Mouse (Mus musculus) ovary, postnatal 14 days (tissue): ENCODE measurements at regions not wholly inside any gene's neighbourhood (a gene's known extent, or its start where the extent isn't known, plus 50 kb on each side); places are given as distances from the start of the nearest gene placed in this dataset.
"Not testable (repeated sequence)": the region's sequence is repeated elsewhere in the genome, so short reads cannot be mapped to it uniquely, and the experiment has no call there.

Experiments
- DNase-seq: peaks from one replicate; pipeline ENCODE4 v3.0.0; 2022; ENCODE audit warnings: low spot score

DNA sequence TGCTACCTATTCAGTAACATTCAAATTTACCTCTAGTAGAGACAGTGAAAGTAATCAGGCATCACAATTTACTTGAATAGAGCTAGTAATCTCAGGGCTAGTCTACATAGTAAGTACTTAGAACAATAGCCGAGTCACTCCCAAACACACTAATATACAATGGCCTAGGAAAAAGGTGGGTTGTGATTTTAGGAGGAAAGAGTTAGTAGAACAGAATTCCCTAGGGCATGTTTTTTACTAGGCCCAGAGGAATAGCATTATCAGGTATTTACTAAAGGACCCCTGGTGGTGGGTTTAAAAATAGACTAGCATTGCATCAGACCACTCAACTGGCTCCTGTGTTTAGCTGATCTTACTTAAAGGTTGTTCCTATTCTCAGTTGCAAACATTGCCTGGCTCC is 535.8 kb downstream of the Mat2b start:
- not testable (repeated sequence) for DNase-seq

DNA sequence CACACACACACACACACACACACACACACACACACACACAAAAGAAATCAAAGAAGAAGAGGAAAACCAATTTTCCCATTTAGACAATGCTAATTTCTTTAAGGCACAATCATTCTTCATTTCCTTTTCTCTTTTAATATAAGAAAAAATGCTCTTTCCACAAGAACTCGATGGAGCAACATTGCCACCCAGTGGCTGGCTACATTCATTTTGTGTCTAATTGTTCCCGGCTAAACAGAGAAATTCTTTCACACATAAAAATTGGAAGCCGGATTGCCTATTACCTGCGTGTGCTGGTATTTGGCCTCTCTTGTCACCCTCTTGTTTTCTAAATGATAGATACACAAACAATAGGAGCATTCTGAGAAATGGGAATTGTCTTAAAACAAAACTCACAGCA is 545.7 kb downstream of the Mat2b start:
- peak; percentile 33 for DNase-seq

DNA sequence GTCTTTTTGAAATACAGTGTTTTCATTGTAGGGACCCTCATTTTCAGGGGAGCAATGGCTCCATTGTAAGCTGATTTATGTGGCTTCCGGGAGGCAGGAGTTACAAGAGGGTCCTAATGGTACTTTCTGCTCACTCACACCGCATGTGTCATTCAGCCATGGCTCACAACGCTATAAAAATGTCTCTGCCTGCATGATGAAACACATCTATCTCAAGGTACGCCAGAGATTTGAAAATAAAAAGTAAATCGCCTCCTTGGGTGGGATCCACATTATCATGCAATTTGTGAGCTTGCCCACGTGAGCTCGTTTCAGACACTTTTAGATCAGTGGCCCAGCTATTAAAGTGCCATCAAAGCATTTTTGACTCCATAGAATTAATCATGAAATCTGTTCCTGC is 557.2 kb downstream of the Mat2b start:
- DNase-seq: no peak

DNA sequence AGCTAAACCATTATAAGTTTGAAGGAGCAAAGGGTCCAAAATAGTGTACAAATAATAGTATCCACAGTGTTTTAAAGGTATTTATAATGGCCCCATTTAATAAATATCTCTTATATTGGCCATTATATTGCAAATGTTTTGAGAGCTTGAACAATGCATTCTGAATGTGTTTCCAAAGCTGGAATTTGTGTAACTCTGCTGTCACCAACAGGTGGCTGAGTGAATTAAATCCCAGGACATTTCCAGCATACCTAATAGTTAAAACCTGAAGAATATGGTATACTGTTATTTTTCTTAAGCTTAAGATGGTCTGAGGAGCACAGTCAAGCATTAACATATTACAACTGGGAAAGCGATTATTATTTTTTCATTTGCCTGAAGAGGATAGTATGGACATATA is 592.4 kb downstream of the Mat2b start:
- no peak for DNase-seq

DNA sequence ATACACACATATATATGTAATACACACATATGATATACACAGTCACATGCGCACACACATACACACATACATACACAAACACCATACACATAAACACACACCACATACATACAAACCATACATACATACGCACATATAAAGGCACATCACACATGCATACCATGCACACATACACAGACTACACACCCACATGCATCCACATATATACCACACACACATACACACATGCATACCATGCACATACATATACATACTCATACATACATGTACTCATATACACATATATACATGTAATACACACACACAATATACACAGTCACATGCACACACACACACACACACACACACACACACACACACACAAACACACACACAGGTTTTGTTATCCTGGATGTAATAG is 620.7 kb downstream of the Mat2b start:
- no peak for DNase-seq

DNA sequence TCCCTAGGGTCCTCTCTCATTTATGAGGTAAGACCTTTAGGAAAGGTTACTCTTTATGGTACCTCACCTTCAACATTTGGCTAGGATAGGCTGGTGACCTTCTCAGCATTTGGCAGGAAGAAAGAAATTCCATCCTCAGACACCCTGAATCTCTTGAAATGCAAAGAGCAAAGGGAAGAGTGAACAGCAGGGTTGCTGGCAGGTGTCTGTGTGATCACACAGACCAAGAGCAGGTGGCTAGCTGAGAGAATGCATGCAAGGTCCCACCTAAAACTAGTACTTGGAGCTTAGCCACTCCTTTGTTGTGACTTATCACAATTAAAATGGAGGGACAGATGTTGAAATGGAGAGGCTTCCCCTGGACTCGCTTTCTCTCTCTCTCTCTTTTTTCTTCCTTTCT is 644.5 kb downstream of the Mat2b start:
- no peak for DNase-seq

DNA sequence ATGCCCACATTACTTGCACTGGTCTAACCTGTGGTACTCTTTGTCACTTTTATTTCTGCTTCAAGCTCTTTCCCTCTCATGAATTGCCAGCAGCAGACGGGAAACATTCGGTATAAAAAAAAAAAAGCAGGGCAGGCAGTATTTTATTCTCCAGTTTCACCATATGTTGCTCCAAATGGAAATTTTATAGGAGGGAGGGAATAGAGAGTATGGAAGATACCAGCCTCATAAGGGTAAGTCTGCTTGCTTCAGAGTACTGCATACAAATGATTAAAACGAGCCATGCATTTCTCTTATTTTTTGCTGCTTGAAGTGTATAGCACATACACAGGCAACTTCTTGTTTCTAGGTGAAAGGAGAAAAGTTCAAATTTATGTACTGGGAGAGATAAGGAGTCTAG is 667.5 kb downstream of the Mat2b start:
- DNase-seq: no peak

DNA sequence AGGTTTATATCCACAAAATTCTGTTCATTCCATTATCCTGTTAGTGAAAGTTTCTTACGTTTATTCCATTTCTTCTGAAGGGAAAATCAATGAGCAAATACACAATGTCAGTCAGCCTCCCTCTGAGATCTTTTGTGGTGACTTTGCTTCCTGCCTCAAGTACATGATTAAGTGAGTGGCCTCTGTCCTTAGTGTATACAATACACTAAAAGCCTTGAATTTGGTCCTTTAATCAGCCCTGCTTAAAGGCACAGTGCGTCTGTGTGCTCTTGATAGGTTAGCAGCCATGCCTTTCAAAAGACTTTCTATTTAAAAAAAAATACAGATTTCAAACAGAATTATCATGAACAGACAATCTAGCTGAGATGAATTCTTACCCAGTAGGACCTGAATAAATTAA is 695.5 kb downstream of the Mat2b start:
- no peak for DNase-seq

DNA sequence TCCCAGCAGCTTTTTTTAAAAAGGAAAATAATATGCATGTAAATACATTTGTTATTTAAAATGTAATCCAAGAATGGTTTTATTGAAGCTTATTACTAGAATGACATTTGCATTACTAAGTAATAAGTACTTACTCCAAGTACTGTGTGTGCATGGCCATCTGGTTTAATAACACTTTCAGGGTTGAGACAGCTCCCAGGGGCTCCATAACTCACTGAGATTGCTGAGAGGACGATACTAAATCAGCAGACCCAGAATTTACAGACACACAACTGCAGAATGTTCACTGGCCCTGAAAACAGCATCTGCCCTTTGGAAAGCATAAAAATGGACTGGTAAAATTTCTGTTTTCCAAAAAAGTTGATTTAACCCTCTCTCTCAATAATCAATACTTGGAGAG is 696.4 kb downstream of the Mat2b start:
- no peak for DNase-seq

DNA sequence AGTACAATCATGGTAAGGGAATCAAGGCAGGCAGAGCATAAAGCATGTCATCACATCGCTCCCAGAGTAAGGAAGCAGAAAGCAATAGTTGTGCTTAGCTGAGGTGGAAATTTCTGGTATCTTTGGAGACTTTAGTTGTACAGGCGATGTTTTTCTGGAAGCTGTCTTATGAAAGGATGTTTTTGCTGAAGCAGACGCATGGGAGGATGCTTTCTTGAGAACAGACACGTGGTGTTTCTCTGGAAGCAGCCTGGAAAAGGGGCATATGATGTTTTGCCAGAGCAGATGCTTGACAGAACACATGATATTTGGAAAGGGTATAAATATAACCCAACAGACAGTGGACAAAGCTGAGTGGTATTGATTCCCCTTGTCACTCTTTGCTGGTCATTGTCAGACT is 722.4 kb downstream of the Mat2b start:
- DNase-seq: no peak

DNA sequence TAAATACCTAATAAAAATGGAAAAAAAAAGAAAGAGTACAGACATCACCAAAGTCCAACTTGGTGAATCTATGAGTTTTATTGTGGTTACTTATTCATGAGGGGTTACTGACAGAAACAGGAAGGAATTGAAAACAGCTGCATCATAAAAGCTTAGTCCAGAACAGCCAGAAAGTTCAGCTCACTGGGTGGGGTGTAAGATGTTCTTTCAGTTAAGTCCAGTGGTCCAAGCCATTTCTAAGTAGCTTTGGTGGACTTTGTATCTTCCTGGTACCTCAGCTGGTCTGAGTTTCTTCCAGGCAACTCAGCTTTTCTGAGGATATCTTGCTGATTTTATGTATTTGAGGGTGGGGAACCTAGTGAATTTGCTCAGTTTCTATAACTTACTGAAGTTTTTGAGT is 731.3 kb downstream of the Mat2b start:
- no peak for DNase-seq

DNA sequence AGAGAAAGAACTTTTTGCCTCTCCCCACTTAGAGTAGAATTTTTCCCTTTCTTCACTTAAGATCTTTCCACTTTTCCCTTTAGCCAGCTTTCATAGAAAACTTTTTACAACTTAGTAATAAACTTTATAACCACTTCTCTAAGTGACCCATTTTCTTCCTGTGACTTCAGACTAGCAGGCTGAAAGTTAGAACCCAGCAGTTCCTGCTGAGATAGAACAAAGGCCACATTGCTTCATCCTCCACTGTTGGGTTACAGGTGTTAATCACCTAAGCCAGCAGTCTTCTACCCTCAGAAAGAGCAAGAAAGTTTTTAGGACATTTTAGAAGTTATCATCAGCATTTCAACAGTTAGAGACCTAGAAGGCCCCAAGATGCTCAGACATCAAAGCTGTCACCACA is 740.6 kb downstream of the Mat2b start:
- no peak for DNase-seq

DNA sequence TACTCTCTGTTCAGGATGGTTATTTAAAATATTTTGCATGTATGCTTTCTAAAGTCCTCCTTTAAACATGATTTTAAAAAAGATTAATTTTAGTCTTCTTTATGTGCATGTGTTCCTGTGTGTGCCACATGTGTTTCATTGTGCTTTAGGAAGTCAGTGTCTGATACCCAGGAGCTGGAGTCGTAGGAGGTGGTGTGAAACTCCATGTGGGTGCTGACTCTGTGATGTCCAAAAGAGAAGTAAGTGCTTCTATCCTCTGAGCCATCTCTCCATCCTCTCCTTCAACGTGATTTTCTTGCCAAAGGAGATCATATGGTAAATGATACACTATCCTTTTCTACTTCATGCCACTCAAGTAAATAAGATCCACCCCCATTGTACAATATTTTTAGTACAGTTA is 750.8 kb downstream of the Mat2b start:
- no peak for DNase-seq

DNA sequence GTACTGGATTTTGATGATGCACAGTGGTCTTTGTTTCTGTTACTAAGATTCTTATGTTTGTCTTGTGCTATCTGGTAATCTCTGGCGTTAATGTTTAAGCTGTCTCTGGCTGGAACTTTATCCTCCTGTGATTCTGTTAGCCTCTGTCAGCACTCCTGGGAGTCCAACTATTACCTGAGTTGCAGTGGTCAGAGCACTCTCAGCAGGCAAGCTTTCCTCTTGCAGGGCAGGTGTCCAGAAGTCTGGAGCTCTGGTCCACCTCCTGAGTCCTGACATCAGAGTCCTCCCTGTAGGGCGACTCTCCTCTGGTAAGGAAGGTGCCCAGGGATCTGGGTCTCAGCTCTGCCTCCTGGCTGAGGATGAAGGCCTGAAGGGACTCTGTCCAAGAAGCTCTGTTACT is 760.8 kb downstream of the Mat2b start:
- DNase-seq: no peak

DNA sequence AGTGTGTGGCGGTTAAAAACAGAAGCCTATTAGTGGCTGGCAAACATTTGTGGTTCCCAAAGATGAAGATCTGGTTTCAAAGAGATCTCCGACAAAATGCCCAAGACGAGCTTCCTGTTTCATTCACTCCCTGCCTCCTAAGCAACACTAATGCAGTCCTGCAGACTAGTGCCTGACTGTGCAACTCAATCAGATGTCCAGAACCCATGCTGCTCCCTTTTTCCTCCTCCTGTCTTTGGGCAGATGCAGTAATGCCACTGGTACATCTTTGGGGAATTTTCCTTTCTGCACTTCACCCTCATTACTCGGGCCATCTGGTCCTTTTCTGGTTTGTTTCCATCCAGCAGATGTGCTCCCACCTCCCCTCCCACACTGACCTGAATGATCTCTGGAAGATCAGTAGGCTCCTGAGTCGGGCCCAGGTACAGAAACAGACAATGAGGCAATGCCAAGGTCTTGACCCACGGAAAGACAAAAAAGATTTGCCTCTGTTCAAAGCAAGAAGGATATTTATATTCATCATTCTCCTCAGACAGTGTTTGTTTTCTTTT is 771.0 kb downstream of the Mat2b start:
- DNase-seq: no peak

DNA sequence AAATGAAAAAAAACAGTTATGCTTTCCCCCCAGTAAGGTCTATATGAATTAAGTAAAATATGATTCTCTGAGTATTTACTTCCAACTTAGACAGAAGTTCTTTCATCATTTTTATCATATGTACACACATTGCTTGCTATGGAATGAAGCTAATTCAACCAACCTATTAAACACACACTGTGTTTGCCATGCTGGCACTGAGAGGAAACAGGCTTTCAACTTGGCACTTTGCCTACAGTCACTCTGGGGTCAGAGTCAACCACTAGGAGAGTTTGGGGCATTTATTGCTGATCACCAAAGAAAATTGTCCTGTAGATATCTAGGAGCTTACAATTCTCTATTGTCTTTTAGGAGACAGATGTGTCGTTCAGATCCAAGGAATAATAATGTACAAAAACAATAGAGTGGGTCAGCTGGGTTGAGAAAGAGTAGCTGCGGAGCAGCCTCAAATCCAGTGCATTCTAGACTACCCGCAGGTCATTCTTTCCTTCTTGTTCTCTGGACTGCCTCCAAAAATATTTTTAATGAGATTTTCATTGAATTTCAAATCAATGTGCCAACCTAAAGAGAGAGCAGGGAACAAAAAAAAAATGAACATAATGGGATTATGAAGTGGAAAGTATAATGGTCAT is 777.2 kb downstream of the Mat2b start:
- DNase-seq: no peak

DNA sequence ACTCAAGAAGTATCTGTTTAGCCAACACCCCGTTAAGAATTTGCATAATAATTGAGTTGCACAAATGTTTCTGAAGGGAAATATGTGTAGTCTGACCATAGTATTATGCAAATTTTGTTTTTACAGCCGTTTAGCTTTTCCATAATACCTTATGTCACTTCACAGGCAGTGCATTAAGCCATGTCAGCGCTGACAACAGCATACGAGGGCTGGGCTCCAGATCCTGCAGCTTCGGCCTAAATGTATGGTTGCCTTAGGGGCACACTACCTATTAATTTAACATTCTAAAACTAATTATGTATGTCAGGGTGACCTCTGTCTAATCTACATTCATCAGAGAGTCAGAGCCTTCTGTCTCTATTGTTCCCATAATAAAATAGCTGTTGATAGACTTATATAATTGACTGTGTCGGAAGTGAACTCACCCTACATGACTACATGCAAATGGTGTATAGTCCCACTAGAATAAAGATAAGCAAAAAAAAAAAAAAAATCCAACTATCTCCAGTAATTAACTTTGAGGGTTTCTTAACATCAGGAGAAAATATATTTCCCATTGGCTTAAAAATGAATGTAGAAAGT is 795.3 kb downstream of the Mat2b start:
- DNase-seq: no peak

DNA sequence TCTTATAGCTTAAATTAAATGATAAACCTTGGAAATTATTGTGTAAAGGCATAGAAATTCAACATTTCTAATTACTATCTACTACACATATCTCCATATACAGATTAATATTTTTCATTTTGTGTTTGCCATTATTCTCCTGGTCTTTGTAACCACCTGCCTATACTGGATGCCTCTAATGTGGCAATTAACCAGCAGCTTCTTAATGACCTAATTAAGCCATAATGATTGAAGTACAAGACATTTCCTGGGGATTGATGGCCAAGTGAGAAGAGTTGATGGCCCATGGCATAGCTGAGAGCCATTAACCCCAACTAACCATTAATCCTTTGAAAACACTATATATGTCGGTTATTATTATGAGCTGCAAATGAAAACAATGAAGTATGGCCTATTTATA is 811.7 kb downstream of the Mat2b start:
- DNase-seq: no peak

DNA sequence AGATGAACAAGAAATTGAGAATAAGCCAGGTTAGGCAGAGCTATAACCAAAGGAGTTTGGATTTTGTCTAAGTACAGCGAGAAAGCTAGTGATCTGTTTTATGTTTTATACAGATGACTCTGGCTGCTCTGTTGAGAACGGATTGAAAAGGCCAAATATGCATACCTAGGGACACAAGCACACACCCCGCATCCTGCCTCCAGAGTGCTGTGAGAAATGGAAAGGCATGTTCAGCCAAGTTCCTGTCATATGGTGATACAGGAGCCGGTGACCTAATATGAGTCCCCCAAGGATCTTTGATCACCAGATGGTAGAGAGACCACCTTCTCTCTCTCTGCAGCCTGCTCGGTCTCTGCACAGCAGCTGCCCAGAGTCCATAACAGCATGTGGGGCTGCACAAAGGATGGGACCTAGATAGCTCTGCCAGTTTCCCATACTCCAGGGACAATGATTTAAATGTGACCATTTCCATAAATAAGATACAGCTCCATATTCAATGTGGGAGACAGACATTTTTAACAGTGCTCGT is 826.5 kb downstream of the Mat2b start:
- DNase-seq: no peak
